Mouse (Mus musculus): Measurements from ENCODE around the gene Htr5a.

Gene Htr5a

GRCm38 (mm10) chr5:27841701-27842295 is at the start of gene Htr5a:
Gene Htr5a (plus strand): TSS chr5:27842149.
- DNase-seq (ENCODE audit: low read depth, low spot score) = no peak

- no peak for DNase-seq (ENCODE audit: low read depth, low spot score)
Measured at GRCm38 (mm10) chr5:27792173-27792470, 49.8 kb upstream of the Htr5a start.

GRCm38 (mm10) chr5:27792531-27793205 is 49.3 kb upstream of the Htr5a start:
- no peak for DNase-seq (ENCODE audit: low read depth, low spot score)

GRCm38 (mm10) chr5:27793923-27794322 is 48.0 kb upstream of the Htr5a start:
- peak; percentile 35 for DNase-seq (ENCODE audit: low read depth, low spot score)

GRCm38 (mm10) chr5:27814282-27814681 is 27.7 kb upstream of the Htr5a start:
- no peak for DNase-seq (ENCODE audit: low read depth, low spot score)

GRCm38 (mm10) chr5:27818840-27819672 is 22.9 kb upstream of the Htr5a start:
- no peak for DNase-seq (ENCODE audit: low read depth, low spot score)

- no peak for DNase-seq (ENCODE audit: low read depth, low spot score)
Measured at GRCm38 (mm10) chr5:27821161-27821560, 20.8 kb upstream of the Htr5a start.

GRCm38 (mm10) chr5:27827971-27828370 is 14.0 kb upstream of the Htr5a start:
- no peak for DNase-seq (ENCODE audit: low read depth, low spot score)

- no peak for DNase-seq (ENCODE audit: low read depth, low spot score)
Measured at GRCm38 (mm10) chr5:27835096-27835495, 6.9 kb upstream of the Htr5a start.

GRCm38 (mm10) chr5:27838061-27838460 is 3.9 kb upstream of the Htr5a start:
- no peak for DNase-seq (ENCODE audit: low read depth, low spot score)

- no peak for DNase-seq (ENCODE audit: low read depth, low spot score)
Measured at GRCm38 (mm10) chr5:27842671-27843320, 847 bp downstream of the Htr5a start.

GRCm38 (mm10) chr5:27846979-27847378 is 5.0 kb downstream of the Htr5a start:
- DNase-seq (ENCODE audit: low read depth, low spot score) = no peak

- peak; percentile 44 for DNase-seq (ENCODE audit: low read depth, low spot score)
Measured at GRCm38 (mm10) chr5:27854290-27854689, 12.3 kb downstream of the Htr5a start.

GRCm38 (mm10) chr5:27855726-27856125 is 13.8 kb downstream of the Htr5a start:
- no peak for DNase-seq (ENCODE audit: low read depth, low spot score)

GRCm38 (mm10) chr5:27873240-27874082 is 31.5 kb downstream of the Htr5a start:
- no peak for DNase-seq (ENCODE audit: low read depth, low spot score)

GRCm38 (mm10) chr5:27874211-27874610 is 32.3 kb downstream of the Htr5a start:
- DNase-seq (ENCODE audit: low read depth, low spot score) = no peak

- DNase-seq (ENCODE audit: low read depth, low spot score) = no peak
Measured at GRCm38 (mm10) chr5:27875341-27876105, 33.6 kb downstream of the Htr5a start.

GRCm38 (mm10) chr5:27878356-27878755 is 36.4 kb downstream of the Htr5a start:
- no peak for DNase-seq (ENCODE audit: low read depth, low spot score)

- DNase-seq (ENCODE audit: low read depth, low spot score) = no peak
Measured at GRCm38 (mm10) chr5:27879726-27880125, 37.8 kb downstream of the Htr5a start.

GRCm38 (mm10) chr5:27880329-27881036 is 38.5 kb downstream of the Htr5a start:
- DNase-seq (ENCODE audit: low read depth, low spot score) = no peak
